Mouse (Mus musculus) erythroblast, embryonic 14.5 days (primary cell): ENCODE data around the gene Kcnj10.

Experiments used
- GATA1 ChIP-seq: IDR thresholded peaks from 2 replicates; pipeline ENCODE4 v1.6.1; 2012; ENCODE audit warnings: low read length, inconsistent platforms, mixed read lengths
- TAL1 ChIP-seq: IDR thresholded peaks from 3 replicates; pipeline ENCODE4 v1.6.1; 2012; ENCODE audit warnings: low read length, inconsistent platforms, mixed read lengths

GRCm38 (mm10) chr1:172340729-172341321 lies at the start of gene Kcnj10:
- no peak for TF ChIP-seq GATA1
- TF ChIP-seq TAL1 = no peak
